In the genomic region with DNA sequence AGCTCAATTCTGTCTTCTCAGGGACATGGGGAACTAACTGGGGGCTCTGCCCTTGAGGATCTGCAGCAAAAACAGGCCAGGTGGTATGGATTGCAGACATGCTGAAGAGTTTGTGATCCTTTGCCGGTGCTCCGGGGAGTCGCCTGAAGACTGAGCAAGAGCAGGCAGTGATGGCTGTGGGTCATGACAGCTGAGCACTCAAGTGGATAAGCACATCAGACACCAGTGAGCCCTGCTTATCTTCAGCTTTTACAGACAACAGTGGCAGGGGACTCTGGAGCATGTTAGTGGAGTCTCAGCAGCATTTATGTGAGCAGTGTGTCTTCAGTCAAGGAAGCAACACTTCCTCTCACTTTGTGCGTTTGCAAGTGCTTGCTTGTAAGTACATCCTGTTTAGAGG, we compare ENCODE assay signal across 22 mouse cellular contexts.
DNase-seq lines count a peak whose midpoint lies in the region; ATAC-seq and TF ChIP-seq lines count a peak whose summit lies in the region.
"Had no signal": no experiment of that assay in that cellular context is flagged by ENCODE, and none has a peak within 500 bp of the region (broad histone marks: within the 10 kb centered on the region; RNA-seq: fewer than 3 reads in every experiment).

No protein-coding gene starts in this region.

- H3K27ac ChIP-seq in kidney, postnatal 0 days, result no peak overlapping the region
- H3K27ac ChIP-seq in kidney, embryonic 14.5 days (ENCODE audit: low read depth, low read length), result no peak overlapping the region
- H3K27ac ChIP-seq: embryonic facial prominence, embryonic 10.5 days; embryonic facial prominence, embryonic 12.5 days; forebrain, embryonic 13.5 days; forebrain, embryonic 15.5 days had no signal

- ATAC-seq in kidney, postnatal 0 days (replicated peaks; ENCODE audit: low FRiP score, low read depth), result no peak
- no peak for ATAC-seq in kidney, embryonic 14.5 days (ENCODE audit: low FRiP score, low TSS enrichment)
- no peak for ATAC-seq in activated CD4-positive, CD25-positive, alpha-beta regulatory T cell, adult 4 months
- ATAC-seq: CD4-positive, CD25-positive, alpha-beta regulatory T cell, adult 4 months; forebrain, embryonic 13.5 days; forebrain, embryonic 15.5 days; forebrain, postnatal 0 days; Patski had no signal

- TF ChIP-seq CTCF in kidney, postnatal 0 days (IDR thresholded peaks at IDR 0.05; ENCODE audit: low read depth), result no peak

- no peaks in the 10 kb centered on the region for H3K9me3 ChIP-seq in kidney, postnatal 0 days (replicated peaks; ENCODE audit: low read length)
- no peaks in the 10 kb centered on the region for H3K9me3 ChIP-seq in kidney, embryonic 14.5 days (ENCODE audit: control insufficient read depth, low read length)
- H3K9me3 ChIP-seq: embryonic facial prominence, embryonic 10.5 days; embryonic facial prominence, embryonic 12.5 days; forebrain, embryonic 13.5 days; forebrain, embryonic 15.5 days had no signal

- H3K4me1 ChIP-seq in kidney, postnatal 0 days (replicated peaks; ENCODE audit: insufficient read depth, low read length), result no peaks in the 10 kb centered on the region
- no peaks in the 10 kb centered on the region for H3K4me1 ChIP-seq in kidney, embryonic 14.5 days (ENCODE audit: control insufficient read depth, insufficient read depth, low read length)
- H3K4me1 ChIP-seq: embryonic facial prominence, embryonic 10.5 days; embryonic facial prominence, embryonic 12.5 days; forebrain, embryonic 13.5 days; forebrain, embryonic 15.5 days had no signal

- no peak overlapping the region for H3K9ac ChIP-seq in kidney, postnatal 0 days (ENCODE audit: low read depth, low read length)
- H3K9ac ChIP-seq in kidney, embryonic 14.5 days (ENCODE audit: low read depth, low read length), result no peak overlapping the region
- H3K9ac ChIP-seq: embryonic facial prominence, embryonic 12.5 days; forebrain, embryonic 13.5 days; forebrain, embryonic 15.5 days; forebrain, postnatal 0 days had no signal

- WGBS in kidney, postnatal 0 days, result 57% methylated on average over 4 of the region's 4 CpGs
- WGBS in kidney, embryonic 14.5 days, result 56% methylated on average over 4 of the region's 4 CpGs

- H3K27me3 ChIP-seq in kidney, postnatal 0 days (ENCODE audit: insufficient read depth, low read length), result no peaks in the 10 kb centered on the region
- no peaks in the 10 kb centered on the region for H3K27me3 ChIP-seq in kidney, embryonic 14.5 days (ENCODE audit: control insufficient read depth, insufficient read depth, low read length)
- H3K27me3 ChIP-seq: embryonic facial prominence, embryonic 12.5 days; forebrain, embryonic 13.5 days; forebrain, embryonic 15.5 days; Patski had no signal

- peak; percentile 57 for DNase-seq in heart, adult 11 months
- DNase-seq in heart, adult 8-10 months (ENCODE audit: low spot score), result no peak
- peak; percentile 21 for DNase-seq in kidney, postnatal 0 days (ENCODE audit: low spot score)
- DNase-seq: adrenal gland, adult 2 months; adrenal gland, postnatal 14 days; adrenal gland, postnatal 36 days; B cell, adult 2 months; cerebellum, adult 11-12 months; cerebellum, adult 2 months; cerebellum, adult 9-10 months; cerebellum, postnatal 10 days; cerebellum, postnatal 25 days; forebrain, postnatal 0 days had no signal

- no peak overlapping the region for H3K4me2 ChIP-seq in kidney, postnatal 0 days (ENCODE audit: low read length)
- H3K4me2 ChIP-seq in kidney, embryonic 14.5 days (replicated peaks; ENCODE audit: low read depth, low read length), result no peak overlapping the region
- H3K4me2 ChIP-seq: embryonic facial prominence, embryonic 12.5 days; forebrain, embryonic 13.5 days; forebrain, embryonic 15.5 days had no signal

- H3K36me3 ChIP-seq in kidney, postnatal 0 days (ENCODE audit: insufficient read depth, low read length), result no peaks in the 10 kb centered on the region
- H3K36me3 ChIP-seq in kidney, embryonic 14.5 days (ENCODE audit: control insufficient read depth, insufficient read depth, low read length), result no peaks in the 10 kb centered on the region
- H3K36me3 ChIP-seq: embryonic facial prominence, embryonic 10.5 days; embryonic facial prominence, embryonic 12.5 days; forebrain, embryonic 15.5 days; G1E had no signal

- H3K4me3 ChIP-seq in kidney, postnatal 0 days (replicated peaks; ENCODE audit: low read depth, low read length), result no peak overlapping the region
- H3K4me3 ChIP-seq in kidney, embryonic 14.5 days (ENCODE audit: low read length), result no peak overlapping the region
- H3K4me3 ChIP-seq: embryonic facial prominence, embryonic 10.5 days; embryonic facial prominence, embryonic 12.5 days; forebrain, embryonic 13.5 days; forebrain, embryonic 15.5 days had no signal
